Mouse (Mus musculus): ENCODE measurements around the gene Tns1. TPM values are rescaled to one million over a fixed set of nuclear protein-coding genes. Genes with fewer than 3 reads are reported as not detected.

The Tns1 gene
- total RNA-seq, 2 experiments from 2014 or later, result 41.3 to 43.3 TPM

- no peak for TF ChIP-seq CTCF (conservative IDR thresholded peaks at IDR 0.05)
- H3K4me3 ChIP-seq, result no peak overlapping the region
- no peak overlapping the region for H3K27ac ChIP-seq
- DNase-seq (ENCODE audit: low spot score in 2 of 2), result no peak
Observed at GRCm38 (mm10) chr1:74093447-74093846, 30.8 kb downstream of the Tns1 start.

GRCm38 (mm10) chr1:74092242-74092641 is 32.0 kb downstream of the Tns1 start:
- Histone ChIP-seq H3K4me3 (no peak overlapping the region), H3K27ac (no peak overlapping the region)
- no peak for DNase-seq (ENCODE audit: low spot score in 2 of 2)
- TF ChIP-seq CTCF (conservative IDR thresholded peaks at IDR 0.05), result no peak

- Histone ChIP-seq H3K27ac (no peak overlapping the region), H3K4me3 (no peak overlapping the region)
- no peak for DNase-seq (ENCODE audit: low spot score in 2 of 2)
- no peak for TF ChIP-seq CTCF (conservative IDR thresholded peaks at IDR 0.05)
Observed at GRCm38 (mm10) chr1:74091611-74092224, 32.5 kb downstream of the Tns1 start.

- H3K27ac ChIP-seq, result no peak overlapping the region
Observed at GRCm38 (mm10) chr1:74091138-74091537, 33.1 kb downstream of the Tns1 start.

GRCm38 (mm10) chr1:74090329-74090728 is 33.9 kb downstream of the Tns1 start:
- H3K27ac ChIP-seq, result no peak overlapping the region
- H3K4me3 ChIP-seq, result no peak overlapping the region
- DNase-seq (ENCODE audit: low spot score in 2 of 2), result no peak
- no peak for TF ChIP-seq CTCF (conservative IDR thresholded peaks at IDR 0.05)

More at GRCm38 (mm10) chr1:74091138-74091537, 33.1 kb downstream of the Tns1 start:
- H3K4me3 ChIP-seq, result no peak overlapping the region
- no peak for TF ChIP-seq CTCF (conservative IDR thresholded peaks at IDR 0.05)
- no peak for DNase-seq (ENCODE audit: low spot score in 2 of 2)

- DNase-seq (ENCODE audit: low spot score in 2 of 2), result no peak
- no peak for TF ChIP-seq CTCF (conservative IDR thresholded peaks at IDR 0.05)
- no peak overlapping the region for H3K4me3 ChIP-seq
- H3K27ac ChIP-seq, result no peak overlapping the region
Observed at GRCm38 (mm10) chr1:74088569-74088968, 35.7 kb downstream of the Tns1 start.

GRCm38 (mm10) chr1:74085566-74085965 is 38.7 kb downstream of the Tns1 start:
- DNase-seq (ENCODE audit: low spot score in 2 of 2), result no peak
- H3K27ac ChIP-seq, result no peak overlapping the region
- no peak overlapping the region for H3K4me3 ChIP-seq
- TF ChIP-seq CTCF (conservative IDR thresholded peaks at IDR 0.05), result no peak

GRCm38 (mm10) chr1:74084752-74085151 is 39.5 kb downstream of the Tns1 start:
- DNase-seq (ENCODE audit: low spot score in 2 of 2), result no peak
- Histone ChIP-seq H3K27ac (no peak overlapping the region), H3K4me3 (no peak overlapping the region)
- TF ChIP-seq CTCF (conservative IDR thresholded peaks at IDR 0.05), result no peak

GRCm38 (mm10) chr1:74084065-74084705 is 40.1 kb downstream of the Tns1 start:
- Histone ChIP-seq H3K4me3 (no peak overlapping the region), H3K27ac (no peak overlapping the region)
- TF ChIP-seq CTCF (conservative IDR thresholded peaks at IDR 0.05), result no peak
- no peak for DNase-seq (ENCODE audit: low spot score in 2 of 2)

- peak; percentile 86 for TF ChIP-seq CTCF (conservative IDR thresholded peaks at IDR 0.05)
- H3K27ac ChIP-seq, result no peak overlapping the region
- DNase-seq (ENCODE audit: low spot score in 2 of 2), result no peak
- no peak overlapping the region for H3K4me3 ChIP-seq
Observed at GRCm38 (mm10) chr1:74082841-74083463, 41.3 kb downstream of the Tns1 start.

- Histone ChIP-seq H3K4me3 (no peak overlapping the region), H3K27ac (no peak overlapping the region)
- no peak for TF ChIP-seq CTCF (conservative IDR thresholded peaks at IDR 0.05)
- peak in 1 of 2 experiments; percentile 31 for DNase-seq (ENCODE audit: low spot score in 2 of 2)
Observed at GRCm38 (mm10) chr1:74081573-74081989, 42.7 kb downstream of the Tns1 start.

- Histone ChIP-seq H3K27ac (no peak overlapping the region), H3K4me3 (no peak overlapping the region)
- peak; percentile 84 for TF ChIP-seq CTCF (conservative IDR thresholded peaks at IDR 0.05)
- DNase-seq (ENCODE audit: low spot score in 2 of 2), result peak; percentile 53 to 81
Observed at GRCm38 (mm10) chr1:74077353-74077752, 46.9 kb downstream of the Tns1 start.

- no peak overlapping the region for H3K27ac ChIP-seq
- H3K4me3 ChIP-seq, result no peak overlapping the region
- no peak for TF ChIP-seq CTCF (conservative IDR thresholded peaks at IDR 0.05)
- DNase-seq (ENCODE audit: low spot score in 2 of 2), result no peak
Observed at GRCm38 (mm10) chr1:74076230-74076629, 48.0 kb downstream of the Tns1 start.

Data from layer of hippocampus, adult 2 months (tissue).